Mouse (Mus musculus) liver, adult 2 months (tissue): ENCODE results near the gene Ptprn2.

Experiments
- CTCF ChIP-seq: fragments of 200-500 bp; IDR thresholded peaks from 2 replicates; pipeline ENCODE4 v1.5.1; 2011; ENCODE audit warnings: low read depth, low read length, control low read depth
- POLR2A ChIP-seq: fragments of 200-500 bp; IDR thresholded peaks from 2 replicates; pipeline ENCODE4 v1.6.1; 2011; ENCODE audit warnings: low read length, control low read depth; ENCODE audit not compliant: insufficient read depth; ENCODE audit errors: extremely low read depth

DNA sequence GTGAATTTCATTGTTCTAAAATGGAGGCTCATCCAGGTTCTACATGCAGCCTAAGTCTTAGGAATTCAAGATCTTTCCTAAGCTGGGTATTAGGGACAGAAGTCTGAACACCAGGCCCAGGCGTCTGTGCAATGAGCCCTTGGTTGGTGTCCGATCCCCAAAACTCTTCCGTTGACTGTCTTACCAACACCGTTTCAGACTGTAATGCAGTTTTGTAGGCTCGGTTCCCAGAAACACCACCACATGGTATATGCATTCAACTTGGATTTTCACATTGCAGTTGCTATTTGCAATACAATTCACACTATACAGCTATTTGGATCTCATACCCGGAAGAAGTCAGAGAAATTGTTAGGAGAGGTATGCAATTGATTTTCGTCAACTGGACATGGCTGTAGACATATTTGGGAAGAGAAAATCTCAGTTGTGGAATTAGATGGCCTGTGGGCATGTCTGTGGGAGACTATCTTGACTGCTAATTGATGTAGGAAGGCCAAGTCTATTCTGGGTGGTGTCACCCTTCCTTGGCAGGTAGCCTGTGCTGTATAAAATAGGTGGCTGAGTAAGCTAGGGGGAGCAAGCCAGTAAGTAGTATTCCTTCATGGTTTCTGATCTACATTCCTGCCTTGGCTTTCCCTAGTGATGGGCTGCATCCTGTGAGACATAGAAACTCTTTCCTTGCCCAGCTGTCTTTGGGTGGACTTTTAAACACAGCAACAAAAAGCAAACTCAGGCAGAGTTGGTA lies 109.5 kb downstream of the Ptprn2 start:
- TF ChIP-seq CTCF = no peak
- TF ChIP-seq POLR2A = no peak
